Mouse (Mus musculus): Measurements from ENCODE around the gene Slc4a3. TPM values are rescaled to one million over a fixed set of nuclear protein-coding genes. Genes with fewer than 3 reads are reported as not detected.

Gene Slc4a3
- 3.0 and 4.7 TPM in 2 replicates for polyA plus RNA-seq (2012; rRNA removed)

DNA sequence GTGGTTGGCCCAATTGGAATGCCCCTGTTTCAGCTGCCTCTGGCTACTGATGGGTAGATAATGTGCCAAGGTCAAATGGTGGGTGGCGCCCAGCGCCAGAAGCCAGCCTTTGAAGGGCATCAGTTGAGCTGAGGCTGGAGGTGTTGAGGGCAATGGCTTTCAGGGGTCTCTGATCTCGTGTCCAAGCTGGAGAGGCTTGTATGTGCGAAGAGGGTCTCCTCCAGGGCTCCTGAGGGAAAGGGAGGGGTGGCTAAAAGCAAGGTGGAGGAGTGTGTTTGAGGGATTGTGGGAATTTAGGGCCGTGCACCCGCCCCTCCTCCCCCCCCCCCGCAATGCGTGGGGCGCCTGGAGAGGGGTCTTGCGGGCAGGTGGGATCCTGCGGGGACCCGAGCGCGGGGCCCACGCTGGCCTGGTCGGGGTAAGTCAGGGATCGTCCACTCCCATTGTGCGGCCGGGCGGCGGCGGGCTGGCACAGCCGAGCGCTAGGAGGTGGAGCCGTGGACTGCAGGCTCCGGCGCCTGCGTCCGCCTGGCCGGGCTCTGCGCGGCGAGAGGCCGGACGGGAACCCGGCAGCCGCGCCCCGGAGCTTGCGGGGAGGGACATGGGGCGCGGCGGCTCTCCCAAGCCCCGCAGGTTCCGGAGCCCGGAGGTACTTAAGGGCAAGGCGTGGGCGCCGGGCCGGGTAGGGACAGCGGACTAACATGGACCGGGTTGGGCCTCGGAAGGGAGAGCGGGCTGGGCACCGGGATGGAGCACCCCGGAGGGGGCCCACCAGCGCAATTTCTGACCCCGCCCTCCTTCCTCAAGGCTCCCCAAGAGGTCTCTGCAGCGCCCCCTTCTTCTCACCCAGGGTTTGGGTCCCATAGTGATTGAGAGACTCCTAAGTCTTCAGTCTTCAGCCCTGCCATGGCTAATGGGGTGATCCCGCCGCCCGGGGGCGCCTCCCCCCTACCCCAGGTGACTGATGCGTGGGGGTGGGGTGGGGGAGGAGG, at the start of gene Slc4a3:
TSS of gene Slc4a3 (plus strand) at position 302 of the 992 bp plus-strand sequence.
- peak; percentile 11 for DNase-seq (ENCODE audit: low read depth, low spot score)
- 1% methylated on average over 64 of the region's 64 CpGs for WGBS

DNA sequence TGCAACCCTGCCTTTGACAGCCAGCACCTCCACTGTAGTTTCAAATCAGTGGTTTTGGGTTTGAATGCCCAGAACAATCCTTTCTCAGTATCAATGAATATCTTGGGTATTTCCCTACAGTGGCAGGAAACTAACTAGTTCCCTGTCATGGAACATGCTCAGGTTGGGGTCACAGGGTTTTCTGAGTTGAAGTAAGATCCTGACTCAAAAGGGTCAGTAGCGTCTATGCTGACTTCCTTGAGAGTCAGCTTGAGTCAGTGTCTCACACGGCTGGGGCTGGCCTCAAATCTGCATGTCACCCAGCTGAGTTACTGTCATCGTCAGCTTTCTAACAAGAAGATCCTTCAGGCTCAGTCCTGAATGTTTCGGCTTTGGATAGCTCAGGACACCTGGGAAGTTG, 47.2 kb upstream of the Slc4a3 start:
- WGBS, result 87% methylated on average over 4 of the region's 4 CpGs
- no peak for DNase-seq (ENCODE audit: low read depth, low spot score)

DNA sequence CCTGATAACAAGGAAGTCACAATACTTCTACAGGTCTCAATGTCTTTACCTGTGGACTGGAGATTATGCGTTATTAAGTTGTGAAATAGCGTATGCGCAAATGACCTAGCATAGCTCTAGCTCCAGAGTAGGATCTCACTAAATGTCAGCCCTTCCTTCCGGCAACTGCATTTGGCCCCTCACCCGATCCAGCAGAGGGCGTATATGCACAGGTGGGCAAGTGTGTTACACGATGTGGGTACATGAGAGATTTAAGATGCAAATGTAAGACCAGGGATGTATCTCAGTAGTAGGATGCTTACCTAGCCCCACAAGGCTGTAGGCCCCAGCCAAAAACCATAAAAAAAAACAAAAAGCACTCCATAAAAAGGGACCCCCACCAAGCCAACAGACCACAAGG, 46.6 kb upstream of the Slc4a3 start:
- 72% methylated on average over 7 of the region's 7 CpGs for WGBS
- no peak for DNase-seq (ENCODE audit: low read depth, low spot score)

DNA sequence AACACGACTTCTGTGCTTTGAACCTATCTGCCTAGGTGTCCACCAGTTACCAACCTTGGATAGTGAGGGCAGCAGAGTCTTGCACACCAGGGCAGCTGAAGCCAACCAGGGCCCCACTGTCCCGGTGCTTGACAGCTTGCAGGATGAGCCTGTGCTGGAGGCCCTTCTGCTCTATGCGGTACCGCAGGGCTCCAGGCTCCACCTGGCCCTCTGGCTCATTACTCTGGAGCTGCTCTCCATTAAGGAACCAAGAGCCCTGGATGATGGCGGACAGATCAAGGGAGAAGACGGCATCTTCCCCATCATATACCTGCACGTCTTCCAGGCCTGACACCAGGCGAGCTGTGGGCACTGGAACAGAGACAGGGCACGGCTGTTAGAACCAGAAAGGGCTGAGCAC, 44.2 kb upstream of the Slc4a3 start:
- WGBS, result 94% methylated on average over 9 of the region's 9 CpGs

DNA sequence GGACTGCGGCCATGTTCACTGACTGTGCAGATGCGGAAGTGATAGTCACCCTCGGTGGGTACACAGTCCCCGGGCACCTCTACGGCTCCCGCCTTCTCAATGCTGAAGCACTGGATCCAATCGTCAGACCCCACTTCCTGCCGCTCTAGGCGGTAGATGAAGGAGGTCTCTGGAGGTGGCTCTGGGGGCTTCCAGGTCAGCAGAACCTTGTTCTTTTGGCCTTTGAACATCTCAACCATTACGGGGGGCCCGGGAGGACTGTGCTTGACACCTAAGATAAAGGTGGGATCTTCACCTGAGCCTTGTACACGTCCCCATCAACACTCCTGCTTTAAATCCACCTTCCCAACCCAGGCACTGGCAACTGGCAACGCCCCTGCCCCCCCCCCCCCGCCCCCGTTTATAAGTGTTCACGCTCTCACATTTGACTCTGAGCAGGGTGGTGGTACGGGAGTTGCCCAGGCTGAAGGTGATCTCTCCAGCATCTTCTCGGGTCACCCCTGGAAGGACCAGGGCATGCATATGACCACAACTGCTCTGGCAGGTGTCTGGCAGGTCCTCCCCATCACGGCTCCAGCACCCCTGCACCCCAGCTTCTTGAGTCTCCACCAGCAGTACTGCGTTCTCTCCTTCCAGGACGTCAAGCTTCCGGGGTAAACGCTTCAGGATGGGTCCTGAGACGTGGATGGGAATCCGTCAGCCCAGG, 43.0 kb upstream of the Slc4a3 start:
- 87% methylated on average over 25 of the region's 25 CpGs for WGBS

More for the DNA sequence above, 44.2 kb upstream of the Slc4a3 start:
- no peak for DNase-seq (ENCODE audit: low read depth, low spot score)

DNA sequence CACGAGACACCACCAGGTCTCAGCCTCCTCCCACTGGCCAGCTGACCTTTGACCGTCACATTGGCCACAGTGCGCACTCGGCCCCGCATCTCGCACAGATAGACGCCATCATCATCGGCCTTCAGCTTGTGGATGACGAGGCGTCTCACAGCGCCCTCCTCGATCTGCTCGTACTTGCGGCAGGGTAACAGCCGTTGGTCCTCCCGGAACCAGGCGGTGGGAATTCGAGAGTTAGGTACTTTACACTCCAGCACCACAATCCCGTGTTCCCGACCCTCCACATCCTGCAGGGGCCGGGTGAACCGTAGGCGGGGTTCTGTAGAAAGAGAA, 42.5 kb upstream of the Slc4a3 start:
- 88% methylated on average over 23 of the region's 23 CpGs for WGBS
- no peak for DNase-seq (ENCODE audit: low read depth, low spot score)

More for the DNA sequence above, 43.0 kb upstream of the Slc4a3 start:
- DNase-seq (ENCODE audit: low read depth, low spot score), result no peak

DNA sequence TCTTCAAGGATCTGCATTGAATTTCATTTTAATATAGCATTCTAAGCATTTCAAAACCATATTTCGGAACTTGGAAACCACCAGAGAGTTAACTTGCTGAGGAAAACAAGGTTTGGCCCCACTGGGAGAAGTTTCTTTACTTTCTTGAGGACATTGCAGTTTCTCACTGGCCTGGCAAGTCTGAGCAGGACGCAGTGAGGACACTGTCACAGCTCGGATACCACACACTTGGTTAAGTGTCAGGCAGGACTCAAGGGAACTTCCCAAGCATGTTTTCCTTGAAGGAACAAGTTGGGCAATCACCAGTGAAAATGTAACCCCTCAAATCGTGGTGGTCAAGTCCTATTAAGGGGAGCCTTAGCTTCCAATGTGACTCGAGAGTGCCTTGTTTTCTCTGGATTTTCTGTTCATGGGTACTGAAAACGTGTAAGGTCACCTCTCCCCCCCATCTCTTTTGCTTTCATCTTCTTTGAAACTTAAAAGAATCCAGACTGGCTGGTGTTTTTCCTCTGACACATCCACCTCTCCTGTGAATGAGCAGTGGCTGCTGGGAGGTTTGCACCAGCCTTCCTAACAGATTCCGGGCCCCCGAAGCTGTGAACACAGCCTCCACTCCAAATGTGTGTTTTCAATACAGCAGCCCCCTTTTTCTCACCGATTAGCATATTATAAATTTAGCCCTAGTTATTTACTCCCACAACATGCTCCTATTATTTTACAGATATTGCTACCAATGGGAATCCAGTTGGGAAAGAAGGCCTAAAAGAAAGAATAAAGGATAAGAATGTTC, 41.6 kb upstream of the Slc4a3 start:
- DNase-seq (ENCODE audit: low read depth, low spot score), result no peak
- WGBS, result 73% methylated on average over 9 of the region's 9 CpGs

DNA sequence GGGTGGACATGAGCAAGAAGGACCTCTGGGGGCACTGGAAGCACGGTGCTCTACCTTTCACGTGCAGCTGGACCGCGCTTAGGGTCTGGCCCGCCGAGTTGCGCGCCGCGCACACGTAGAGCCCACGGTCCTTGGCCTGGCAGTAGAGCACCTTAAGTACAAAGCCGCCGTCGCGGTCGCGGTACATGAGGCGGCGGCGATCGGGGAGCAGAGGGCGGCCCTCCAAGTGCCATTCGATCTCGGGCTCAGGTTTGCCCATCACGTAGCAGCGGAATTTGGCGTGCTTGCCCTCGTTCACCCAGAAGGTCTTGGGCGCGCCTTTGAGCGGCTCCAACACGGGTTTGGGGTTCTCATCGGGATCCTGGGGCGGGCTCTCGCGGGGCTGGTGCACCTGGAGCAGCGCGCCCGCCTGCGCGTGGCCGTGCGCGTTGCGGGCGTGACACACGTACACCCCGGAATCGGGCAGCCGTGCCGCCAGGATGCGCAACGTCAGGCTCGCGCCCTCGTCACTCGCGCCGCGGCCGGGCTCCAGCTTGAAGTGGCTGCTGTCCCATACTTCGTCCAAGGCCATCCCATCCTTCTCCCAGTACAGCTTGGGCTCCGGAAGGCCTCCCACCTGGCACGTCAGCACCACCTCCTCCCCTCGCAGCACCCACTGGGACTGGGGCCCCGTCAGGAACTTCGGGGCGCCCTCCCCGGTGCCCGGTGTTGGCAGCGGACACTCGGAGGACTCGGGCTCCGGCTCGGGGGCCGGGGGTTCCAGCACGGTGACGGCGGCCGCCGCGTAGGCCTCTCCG, 40.7 kb upstream of the Slc4a3 start:
- 1% methylated on average over 84 of the region's 84 CpGs for WGBS
- DNase-seq (ENCODE audit: low read depth, low spot score), result no peak

DNA sequence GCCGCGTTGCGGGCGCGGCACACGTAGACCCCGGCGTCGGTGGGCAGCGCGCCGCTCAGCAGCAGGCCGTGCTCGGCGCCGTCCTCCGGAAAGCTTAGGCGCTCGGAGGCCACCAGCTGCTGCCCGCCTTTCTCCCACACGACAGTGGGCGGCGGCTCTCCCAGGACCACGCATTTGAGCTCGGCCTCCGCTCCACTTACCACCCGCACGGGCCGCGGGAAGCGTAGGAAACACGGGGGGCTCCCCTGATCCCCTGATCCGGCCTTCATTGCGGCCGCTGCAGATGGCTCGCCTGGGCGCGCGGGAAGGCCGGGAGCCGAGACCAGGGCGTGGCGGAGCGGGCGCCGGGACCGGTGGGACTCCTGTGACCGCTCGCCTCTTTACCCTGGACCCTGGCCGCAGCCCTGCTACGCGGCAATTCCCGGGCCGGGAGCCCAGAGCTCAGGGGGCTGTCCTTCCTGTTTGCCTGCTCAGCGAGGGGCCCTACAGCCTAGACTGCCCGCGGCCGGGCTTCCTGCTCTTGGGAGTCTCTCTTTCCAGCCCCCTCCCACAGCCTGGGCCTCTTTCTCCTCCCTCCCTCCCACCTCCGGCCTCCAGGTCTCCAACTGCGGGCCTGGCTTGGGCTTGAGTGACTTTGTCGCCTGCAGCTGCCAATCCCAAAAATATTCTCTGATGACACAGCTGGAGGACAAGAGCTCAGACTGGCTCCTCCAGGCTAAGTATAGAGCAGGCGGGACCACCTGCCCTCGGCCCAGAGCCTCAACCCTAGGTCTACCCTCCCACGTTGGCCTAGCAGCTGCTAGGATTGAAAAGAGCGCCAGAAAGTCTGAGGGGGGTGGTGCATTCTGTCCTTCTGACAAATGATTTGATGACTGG, 39.9 kb upstream of the Slc4a3 start, which contains the start of gene Obsl1:
TSS of gene Obsl1 (minus strand) at position 497 of the 876 bp plus-strand sequence.
- no peak for DNase-seq (ENCODE audit: low read depth, low spot score)
- 2% methylated on average over 64 of the region's 65 CpGs for WGBS

DNA sequence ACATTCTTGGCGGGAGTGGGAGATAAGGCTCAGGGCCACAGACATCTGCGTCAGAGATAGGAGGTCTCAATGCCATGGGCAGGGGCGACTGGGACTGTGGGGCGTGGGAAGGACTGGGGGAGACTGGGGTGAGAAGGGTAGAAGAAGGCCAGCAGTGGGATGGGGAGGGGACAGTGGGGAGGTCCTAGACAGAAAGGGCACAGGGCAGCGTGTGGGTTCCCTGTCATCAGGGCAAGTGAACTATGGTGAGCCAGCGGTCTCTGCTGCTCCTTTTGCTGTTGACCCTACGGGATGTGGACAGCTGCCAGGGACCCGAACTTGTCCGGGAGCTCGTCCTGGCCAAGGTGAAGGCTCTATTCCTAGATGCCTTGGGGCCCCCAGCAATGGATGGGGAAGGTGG, 39.1 kb upstream of the Slc4a3 start, which contains the start of gene Inha:
TSS of gene Inha (plus strand) at position 72 of the 400 bp plus-strand sequence.
- 77% methylated on average over 10 of the region's 10 CpGs for WGBS
- no peak for DNase-seq (ENCODE audit: low read depth, low spot score)

DNA sequence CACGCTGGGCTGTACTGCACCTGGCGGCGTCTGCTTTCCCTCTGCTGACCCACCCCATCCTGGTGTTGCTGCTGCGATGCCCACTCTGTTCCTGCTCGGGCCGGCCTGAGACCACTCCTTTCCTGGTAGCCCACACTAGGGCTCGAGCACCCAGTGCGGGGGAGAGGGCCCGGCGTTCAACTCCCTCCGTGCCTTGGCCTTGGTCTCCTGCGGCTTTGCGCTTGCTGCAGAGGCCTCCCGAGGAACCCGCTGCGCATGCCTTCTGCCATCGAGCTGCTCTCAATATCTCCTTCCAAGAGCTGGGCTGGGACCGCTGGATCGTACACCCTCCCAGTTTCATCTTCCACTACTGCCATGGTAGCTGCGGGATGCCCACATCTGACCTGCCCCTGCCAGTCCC, 36.5 kb upstream of the Slc4a3 start:
- DNase-seq (ENCODE audit: low read depth, low spot score), result no peak
- WGBS, result 75% methylated on average over 20 of the region's 20 CpGs

DNA sequence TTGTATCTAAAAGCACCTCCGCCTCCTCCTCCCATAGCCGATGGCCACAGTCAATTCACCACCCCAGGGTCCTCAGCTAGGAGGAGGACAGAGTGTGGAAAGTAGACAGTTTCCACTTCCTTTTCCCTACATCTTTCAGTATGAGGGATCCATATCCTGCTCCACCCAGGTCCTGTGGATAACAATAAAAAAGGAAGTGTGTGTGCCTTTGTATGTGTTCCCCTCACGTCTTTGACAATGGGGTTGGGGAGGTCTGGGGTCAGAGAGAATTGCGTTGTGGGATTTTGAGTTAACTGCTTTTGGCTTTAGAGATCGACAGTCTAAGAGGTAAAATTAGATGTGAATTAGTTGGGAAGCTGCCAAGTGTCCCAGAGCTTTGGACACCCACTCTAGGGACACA, 35.9 kb upstream of the Slc4a3 start:
- DNase-seq (ENCODE audit: low read depth, low spot score), result no peak
- 69% methylated on average over 5 of the region's 5 CpGs for WGBS

DNA sequence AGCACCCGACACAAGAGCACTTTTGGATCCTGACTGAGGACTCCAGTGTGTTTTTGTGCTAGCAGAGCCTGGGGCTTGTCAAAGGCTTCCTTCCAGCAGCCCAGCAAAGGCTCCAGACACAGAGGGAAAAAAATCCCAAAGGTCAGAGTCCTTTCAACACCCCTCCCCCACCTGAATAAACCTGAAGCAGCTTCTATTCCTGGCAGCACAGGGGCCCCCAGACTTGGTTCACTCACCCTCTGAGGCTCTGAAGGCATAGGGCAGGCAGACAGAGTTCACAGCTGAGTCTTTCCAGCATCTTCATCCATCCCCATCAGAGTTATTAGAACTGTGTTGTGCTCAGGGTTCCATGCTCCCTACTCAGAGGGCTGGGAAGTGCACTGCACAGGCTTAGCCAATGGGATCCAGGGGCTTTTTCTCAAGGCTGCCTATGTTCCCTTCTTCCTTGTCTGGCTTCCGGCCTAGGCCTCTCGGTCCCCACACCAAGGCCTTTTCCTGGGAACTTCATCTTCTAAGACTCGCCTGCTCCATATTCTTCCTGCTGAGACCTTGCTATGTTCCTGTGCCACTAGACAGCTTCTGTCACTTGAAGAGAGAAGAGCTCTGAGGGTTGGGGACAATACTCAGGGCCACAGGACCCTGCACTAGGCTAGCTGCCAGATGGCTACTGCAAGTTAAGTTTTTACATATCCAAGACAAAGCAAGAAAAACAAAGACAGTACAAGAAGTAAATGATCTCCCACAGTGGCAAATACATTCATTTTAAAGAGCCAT, 34.4 kb upstream of the Slc4a3 start:
- DNase-seq (ENCODE audit: low read depth, low spot score), result no peak
- 69% methylated on average over 4 of the region's 4 CpGs for WGBS

DNA sequence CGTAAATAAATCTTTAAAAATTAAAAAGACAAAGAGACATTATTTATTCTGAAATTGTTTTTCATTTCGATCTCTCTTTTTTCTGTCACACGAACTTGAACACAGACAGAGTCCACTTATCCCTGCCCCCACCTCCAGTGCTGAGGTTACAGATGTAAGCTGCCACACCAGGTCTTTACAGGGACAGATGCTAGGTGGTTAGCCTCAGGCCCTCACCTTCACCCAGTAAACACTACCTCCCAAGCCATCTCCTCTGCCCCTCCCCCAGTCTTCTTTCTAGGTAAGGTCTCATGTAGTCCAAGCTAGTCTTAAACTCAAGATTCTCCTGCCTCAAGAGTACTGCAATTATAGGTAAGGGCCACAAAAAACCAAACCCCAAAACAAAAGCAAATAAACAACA, 33.5 kb upstream of the Slc4a3 start:
- no peak for DNase-seq (ENCODE audit: low read depth, low spot score)
- WGBS, result 90% methylated on average over 3 of the region's 3 CpGs

DNA sequence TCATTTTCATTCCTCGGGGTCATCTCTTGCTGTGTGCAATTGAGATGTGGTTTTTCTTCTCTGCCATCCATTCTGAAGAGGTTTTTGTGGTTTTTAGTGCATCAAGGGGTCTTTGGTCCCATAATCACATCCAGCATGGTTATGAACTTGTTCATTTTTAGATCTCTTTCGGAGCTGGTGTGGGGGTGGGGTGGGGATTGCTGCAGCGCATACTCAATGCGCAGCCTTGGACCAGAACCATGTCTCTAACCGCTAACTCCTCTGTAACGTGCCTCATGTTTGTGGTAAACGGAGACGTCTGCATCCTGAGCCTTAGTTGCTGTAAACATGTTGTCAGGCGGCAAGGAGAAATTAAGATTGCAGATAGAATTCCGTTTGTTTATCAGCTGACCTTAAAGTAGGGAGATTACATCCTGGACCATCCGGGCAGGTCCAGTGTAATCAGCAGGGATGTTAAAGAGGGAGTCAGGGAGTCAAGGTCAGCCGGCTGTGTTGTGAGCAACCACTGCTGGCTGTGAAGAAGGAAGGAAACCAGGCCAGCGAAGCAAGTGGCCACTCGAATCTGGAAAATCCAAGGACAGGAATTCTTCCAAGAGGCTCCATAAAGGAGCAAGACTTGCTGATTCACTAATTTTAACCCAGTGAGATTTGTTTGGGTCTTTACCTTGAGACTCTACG, 29.2 kb upstream of the Slc4a3 start:
- 70% methylated on average over 15 of the region's 15 CpGs for WGBS
- no peak for DNase-seq (ENCODE audit: low read depth, low spot score)

DNA sequence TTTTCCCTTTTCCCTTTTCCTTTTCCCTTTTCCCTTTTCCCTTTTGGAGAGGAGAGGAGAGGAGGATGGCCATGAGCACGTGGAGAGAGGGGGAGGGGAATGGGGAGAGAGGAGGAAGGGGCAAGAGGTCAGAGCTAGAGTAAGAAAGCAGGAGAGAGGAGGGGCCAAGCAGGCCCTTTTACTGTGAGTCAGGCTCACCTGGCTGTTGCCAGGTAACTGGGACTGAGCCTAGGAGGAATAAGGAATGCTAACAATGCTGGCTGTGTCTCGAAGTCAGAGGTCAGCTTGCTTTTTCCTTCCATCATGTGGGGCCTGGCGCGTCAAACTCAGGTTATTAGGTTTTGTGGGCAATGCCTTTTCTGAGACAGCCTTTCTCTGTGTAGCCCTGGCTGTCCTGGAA, 28.1 kb upstream of the Slc4a3 start:
- 28% methylated on average over 4 of the region's 4 CpGs for WGBS
- DNase-seq (ENCODE audit: low read depth, low spot score), result no peak

DNA sequence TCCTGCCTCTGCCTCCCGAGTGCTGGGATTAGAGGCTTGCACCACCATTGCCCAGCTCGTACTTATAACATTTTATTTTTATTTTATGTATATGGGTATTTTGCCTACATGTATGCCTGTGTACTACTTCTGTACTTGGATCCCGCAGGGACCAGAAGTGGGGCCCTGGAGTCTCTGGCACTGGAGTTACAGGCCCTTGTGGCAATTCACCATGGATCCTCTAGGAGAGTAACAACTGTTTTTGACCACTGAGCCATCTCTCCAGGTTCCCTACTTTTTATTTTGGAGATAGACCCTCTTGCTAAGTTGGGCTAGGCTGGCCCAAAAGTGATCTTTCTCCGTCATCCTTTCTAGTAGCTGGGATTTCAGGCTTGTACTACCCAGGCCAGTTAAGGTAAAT, 27.6 kb upstream of the Slc4a3 start:
- 92% methylated on average over 4 of the region's 4 CpGs for WGBS
- DNase-seq (ENCODE audit: low read depth, low spot score), result no peak

All from large intestine, adult 2 months (tissue).